Mouse (Mus musculus): Measurements from ENCODE around the gene Blzf1.
A peak's percentile ranks its signal among the peaks of the same experiment; 100 is the strongest.

Blzf1 gene

DNA sequence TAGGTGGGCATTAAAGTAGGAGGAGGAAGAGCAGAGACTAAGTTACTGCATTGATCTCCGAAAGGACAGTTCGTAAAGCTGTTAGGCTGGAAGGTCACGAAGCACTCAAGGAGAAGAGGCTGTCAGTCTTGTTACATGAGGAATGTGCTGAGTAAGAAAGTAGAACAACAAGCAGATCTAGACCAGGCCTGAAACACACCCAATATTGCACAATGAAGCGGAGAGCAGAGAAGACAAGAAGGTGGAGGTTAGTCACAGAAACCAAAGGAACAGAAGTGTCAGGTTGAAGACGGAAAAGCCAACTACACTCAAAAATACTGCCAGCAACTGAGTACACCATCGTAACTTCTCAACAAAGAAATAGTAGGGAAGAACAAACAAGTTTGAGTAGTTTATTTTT lies 13.2 kb downstream of the Blzf1 start:
- DNase-seq (ENCODE audit: low spot score in 2 of 2), result no peak

DNA sequence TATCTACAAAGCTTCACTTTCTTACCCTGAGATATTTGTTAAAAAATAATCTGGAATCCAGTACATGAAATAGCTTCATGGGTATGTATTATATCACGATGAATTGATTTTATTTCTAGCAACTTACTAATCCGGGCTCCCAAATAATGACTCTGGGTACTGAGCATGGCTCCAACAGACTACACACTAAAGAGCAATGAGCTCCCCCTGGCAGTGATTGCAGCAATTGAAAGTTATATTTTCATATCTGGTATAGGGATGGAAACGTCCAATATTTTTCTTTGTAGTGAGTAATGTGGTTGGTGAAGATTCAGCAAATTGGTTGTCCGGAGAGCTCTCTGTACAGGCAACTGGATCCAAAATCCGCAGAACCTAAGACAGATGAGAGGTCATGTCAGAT lies 15.2 kb downstream of the Blzf1 start:
- no peak for DNase-seq (ENCODE audit: low spot score in 2 of 2)

DNA sequence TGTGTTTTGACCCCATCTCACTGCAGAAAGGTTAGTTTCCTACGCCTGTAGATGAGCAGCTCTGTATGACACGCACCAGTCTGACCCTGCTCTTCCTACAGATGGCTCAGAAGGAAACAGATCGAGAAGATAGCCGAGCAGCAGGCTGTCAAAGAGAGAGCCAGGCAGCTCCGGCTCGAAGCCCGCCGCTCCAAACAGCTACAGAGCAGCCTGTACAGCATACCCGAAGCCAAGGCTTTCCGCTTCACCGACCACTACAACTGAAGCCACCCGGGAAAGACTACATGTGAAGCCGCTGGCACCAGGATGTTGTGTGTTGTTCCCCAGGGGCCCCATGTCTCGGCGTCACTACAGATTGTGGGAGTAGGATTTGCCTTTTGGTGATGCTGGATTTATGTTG lies 19.9 kb downstream of the Blzf1 start:
- DNase-seq (ENCODE audit: low spot score in 2 of 2), result no peak

DNA sequence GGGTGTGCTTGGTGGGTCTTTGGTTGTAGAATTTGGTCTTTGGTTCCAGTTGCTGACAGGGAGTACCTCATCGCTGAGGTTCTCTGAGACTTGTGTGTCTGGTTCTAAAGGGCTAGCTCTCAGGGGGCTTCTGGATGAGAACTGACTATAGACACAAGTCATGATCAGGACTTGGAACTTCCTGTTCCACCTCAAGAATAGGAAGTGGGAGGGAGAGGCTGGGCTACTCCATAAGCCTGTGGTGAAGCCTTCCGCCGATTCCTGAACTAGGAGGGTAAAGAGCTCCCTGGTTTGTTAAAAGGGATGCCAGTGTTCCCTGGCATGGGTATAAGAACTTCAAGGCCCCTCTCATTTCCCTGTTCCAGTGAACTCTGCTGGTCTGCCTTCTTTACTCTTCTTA lies 23.3 kb downstream of the Blzf1 start:
- DNase-seq (ENCODE audit: low spot score in 2 of 2), result no peak

DNA sequence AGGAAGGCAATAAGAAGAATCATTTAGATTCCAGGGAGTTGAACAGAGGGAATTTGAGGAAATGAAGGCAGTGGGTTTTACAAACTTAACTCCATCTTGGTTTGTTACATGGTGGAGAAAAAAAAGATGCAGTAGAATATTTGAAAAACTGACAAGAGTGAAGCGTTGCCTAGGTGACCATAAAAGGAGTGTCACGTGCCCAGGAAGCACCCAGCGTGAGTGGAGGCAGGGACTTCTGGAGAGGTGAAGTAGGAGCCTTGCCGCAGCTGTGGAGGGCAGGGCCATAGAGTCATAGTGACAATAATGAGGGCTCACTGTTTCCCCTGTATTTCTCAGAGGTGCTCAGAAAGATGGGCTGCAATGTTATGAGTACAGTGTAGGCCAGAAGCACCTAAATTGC lies 28.0 kb downstream of the Blzf1 start:
- DNase-seq (ENCODE audit: low spot score in 2 of 2), result no peak

DNA sequence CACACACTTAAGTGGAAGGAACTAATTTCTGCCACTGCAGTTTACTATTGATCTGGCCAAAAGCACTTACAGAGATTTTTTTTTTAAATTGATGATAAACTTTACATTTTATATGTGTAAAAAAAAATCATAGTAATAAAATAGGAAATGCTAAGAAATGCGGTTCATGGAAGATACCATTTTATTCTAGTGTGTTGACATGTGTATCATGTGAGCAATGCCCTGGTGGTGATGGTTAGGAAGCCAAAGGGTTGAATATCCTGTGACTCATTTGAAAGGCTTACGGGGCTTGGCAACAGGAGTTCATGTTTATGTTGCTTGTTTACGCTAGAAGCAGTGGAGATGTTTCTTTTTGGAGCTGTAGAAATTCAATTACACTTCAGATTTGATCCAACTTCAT lies 30.7 kb downstream of the Blzf1 start:
- no peak for DNase-seq (ENCODE audit: low spot score in 2 of 2)

DNA sequence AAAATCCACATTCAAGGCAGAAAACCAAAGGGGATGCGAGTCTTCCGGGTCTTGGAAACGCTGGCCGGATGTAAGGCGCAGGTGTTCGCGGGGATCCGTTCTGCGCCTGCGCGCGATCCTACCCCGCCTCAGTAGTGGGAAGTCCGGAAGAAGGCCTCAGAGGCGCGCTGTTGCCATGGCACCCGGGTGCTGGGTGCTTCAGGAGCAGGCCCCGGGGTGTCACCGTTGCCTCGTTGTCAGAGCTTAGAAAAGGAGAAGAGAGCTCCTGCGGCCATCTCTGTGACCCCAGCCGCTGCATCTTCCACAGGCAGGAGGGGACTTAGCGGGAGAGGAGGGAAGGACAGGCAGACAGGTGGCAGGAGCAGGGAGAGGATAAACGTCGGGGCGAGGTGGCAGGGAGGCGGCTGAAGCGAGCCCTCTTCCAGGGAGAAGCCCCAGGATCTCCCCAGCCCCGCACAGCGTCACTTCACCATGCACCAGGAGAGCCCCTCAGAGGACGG lies 31.8 kb downstream of the Blzf1 start, which contains the start of gene Ccdc181:
TSS of gene Ccdc181 (plus strand) at position 131 of the 500 bp plus-strand sequence.
- peak; percentile 97 to 98 for DNase-seq (ENCODE audit: low spot score in 2 of 2)

DNA sequence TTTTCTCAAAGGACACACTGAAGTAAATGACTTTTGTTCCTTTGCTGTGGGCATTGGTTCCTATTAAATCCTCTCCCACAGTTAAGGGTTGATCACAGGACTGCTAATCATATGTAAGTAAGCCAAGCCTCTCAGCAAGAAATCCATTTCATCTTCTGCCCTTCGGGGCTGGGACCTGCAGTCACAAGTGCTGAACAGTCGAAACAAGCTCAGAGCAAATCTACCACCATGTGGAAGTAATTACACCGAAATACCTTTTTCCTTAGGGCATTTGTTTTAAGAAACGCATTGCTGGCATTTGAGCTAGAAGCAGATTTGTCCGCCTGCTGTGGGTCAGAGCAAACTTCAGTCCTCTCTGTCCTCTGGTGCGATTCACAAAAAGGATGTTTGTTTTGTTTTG lies 33.6 kb downstream of the Blzf1 start:
- DNase-seq (ENCODE audit: low spot score in 2 of 2), result no peak

DNA sequence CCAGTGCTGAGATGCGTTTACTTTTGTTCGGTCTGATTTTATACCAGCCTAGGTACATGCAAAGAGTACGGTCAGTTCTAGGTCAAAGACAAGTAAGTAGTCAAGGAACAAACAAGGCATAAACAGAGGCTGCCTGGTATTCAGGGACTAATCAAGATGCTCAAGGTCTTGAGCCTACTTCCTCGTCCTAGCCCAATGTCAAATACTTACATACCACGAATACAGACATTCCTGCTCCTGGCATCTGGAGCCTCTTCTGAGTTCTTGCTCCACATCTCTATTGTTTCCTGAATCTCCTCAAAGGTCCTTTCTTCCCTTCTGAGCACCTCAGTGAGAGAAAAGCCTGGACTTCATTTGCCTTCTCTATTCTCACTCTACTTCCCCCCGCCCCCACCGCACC lies 36.3 kb downstream of the Blzf1 start:
- DNase-seq (ENCODE audit: low spot score in 2 of 2), result no peak

DNA sequence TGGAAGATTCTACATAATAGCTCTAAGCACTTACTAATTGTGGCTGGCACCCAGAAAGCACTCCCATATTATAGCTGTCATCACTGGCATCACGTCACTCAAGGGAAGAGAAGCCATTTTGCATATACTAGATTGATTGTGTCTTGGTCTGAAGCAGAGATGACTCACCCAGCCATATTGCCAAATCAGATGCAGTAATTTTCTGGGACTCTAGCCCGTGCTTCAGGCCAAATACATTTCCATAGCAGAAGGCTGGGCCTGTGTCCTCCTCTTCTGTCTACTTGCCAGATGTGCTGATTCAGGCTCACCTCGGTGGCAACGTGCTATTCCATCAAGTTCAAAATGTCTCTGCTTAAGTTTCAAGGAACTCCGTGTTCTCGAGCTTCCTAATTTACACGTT lies 45.7 kb downstream of the Blzf1 start:
- DNase-seq (ENCODE audit: low spot score in 2 of 2), result peak in 1 of 2 experiments; percentile 40

DNA sequence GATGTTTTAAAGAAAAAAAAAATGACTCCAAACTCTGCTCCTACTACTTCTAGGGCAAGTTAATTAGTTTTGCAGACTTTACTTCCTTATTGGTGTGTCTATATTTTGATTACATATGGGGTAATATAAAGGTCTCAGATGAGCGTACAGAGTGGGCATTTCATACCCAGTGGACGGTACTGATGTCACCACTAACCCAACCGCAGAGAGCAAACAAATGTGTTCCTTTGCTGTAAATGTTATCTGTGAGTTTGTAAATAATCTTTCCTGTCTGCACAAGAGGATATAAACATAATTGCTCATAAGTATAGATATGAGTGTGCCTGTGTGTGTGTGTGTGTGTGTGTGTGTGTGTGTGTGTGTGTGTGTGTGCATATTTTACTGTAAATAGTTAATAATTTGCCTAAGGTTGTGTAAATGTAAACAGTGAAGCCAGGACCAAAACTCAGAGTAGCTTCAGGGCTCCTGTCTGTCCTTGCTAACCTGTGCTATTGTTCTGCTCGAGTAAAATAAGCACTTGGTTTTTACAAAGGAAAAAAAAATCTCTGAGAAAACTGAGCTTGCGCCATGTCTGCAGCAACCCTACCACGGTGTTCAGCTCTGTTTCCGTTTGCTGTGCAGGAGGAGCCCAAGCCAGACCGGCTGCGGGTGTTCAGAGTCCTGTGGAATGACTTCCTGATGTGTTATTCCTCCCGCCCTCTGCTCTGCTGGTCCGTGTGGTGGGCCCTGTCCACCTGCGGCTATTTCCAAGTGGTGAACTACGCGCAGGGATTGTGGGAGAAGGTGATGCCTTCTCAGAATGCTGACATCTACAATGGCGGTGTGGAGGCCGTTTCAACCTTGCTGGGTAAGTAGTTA lies 46.9 kb downstream of the Blzf1 start:
- no peak for DNase-seq (ENCODE audit: low spot score in 2 of 2)

DNA sequence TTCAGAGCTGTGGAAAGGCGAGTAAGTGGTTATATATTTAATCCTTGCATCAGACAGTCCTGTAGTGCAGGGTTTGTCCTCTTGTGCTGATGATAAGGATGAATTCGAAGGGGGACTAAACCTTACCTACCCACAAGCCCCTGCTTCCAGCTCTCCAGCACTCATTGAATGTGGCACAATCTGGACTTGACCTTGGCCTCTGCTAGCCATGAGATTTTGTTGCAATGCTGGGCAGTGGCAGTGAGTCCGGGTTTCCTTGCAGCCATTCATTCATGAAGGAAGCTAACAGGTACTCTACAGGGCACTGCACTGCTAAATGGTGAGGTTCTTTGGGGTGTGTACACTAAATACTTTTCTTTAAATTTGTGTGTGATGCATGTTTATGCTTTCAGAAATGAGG lies 52.5 kb downstream of the Blzf1 start:
- DNase-seq (ENCODE audit: low spot score in 2 of 2), result no peak

DNA sequence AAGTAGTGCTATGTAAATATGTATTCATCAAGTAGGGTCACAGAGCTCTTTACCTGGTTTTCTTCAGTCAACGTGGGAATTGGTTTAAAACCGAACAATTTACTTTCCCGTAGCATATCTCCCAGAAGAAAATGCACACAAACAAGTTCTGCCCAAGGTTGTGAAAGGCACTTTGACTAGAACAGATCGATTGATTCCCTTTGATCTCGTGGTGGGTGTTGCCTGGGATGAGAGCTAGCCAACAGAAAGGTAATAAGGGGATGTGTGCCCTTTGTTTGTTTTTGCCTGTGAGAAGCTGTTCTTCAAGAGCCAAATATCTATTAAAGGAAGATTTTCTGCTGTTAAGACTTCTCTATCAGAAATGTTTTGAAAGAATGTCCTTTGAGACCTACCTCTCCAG lies 54.7 kb downstream of the Blzf1 start:
- no peak for DNase-seq (ENCODE audit: low spot score in 2 of 2)

DNA sequence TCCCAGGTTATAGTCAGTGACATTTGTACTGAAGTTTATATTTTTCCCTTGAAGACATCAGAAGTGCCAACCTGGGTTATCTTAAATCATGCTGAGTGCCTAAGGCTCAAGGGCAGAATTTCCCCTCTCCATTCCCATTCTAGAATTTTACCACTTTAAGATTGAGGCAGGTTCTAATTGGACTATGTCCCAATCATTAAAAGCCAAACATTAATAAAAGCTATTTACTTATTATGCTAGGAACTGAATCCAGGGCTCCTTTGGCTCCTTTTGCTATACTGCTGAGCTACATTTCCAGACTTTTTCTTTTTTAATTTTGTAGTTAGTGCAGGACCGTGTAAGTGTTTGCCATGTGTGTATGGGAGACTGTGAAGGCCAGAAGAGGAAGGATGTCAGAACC lies 55.9 kb downstream of the Blzf1 start:
- no peak for DNase-seq (ENCODE audit: low spot score in 2 of 2)

DNA sequence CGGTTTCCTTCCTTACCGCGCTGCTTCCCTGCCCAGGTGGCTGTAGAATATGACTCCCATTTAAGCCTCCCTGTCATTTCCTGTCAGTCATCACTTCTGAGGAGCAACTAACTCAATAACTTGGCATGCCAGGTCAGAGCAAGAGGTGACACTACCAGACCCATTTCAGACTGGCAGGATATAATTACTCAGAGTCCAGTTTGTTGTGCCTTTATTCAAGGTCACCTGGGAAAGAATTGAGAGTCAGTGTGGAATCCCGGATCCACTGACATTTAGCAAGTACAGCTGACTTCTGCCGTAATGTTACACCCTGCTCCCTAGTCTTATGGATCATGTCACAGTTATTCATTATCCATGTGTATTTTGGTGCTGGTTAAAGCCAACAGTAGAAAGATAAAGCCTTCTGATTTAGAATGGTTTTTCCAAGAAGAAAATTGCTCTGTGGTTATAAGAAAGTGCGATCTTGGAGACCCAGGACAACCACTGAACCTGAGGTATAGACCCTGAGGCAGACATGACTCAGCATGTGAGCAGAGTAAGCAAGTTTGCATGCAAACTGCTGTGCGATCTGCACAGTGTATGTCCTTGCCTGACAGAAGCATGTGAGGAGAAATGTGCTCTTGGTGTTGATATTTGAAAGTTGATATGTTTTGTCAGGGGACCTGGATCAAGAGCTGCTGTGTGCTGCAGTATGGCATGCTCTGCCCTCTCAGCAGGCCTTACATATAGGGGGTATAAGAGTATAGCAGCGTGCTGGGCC lies 56.7 kb downstream of the Blzf1 start:
- DNase-seq (ENCODE audit: low spot score in 2 of 2), result no peak

DNA sequence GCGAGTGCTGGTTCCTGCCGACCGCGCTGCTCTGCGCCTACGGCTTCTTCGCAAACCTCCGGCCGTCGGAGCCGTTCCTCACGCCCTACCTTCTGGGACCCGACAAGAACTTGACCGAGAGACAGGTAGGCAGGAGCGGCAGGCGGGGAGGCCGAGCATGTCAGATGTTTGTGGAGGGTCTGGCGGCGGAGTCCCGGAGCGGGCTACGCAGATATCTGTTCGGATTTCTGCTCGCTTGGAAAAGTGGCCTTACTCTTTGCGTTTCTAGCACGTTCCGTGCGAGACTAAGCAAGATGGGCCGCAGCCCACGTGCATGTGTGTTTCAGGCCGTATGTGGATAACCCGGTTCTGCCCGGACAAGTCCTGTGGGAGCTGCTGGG lies 58.0 kb downstream of the Blzf1 start:
- DNase-seq (ENCODE audit: low spot score in 2 of 2), result peak in 1 of 2 experiments; percentile 63

DNA sequence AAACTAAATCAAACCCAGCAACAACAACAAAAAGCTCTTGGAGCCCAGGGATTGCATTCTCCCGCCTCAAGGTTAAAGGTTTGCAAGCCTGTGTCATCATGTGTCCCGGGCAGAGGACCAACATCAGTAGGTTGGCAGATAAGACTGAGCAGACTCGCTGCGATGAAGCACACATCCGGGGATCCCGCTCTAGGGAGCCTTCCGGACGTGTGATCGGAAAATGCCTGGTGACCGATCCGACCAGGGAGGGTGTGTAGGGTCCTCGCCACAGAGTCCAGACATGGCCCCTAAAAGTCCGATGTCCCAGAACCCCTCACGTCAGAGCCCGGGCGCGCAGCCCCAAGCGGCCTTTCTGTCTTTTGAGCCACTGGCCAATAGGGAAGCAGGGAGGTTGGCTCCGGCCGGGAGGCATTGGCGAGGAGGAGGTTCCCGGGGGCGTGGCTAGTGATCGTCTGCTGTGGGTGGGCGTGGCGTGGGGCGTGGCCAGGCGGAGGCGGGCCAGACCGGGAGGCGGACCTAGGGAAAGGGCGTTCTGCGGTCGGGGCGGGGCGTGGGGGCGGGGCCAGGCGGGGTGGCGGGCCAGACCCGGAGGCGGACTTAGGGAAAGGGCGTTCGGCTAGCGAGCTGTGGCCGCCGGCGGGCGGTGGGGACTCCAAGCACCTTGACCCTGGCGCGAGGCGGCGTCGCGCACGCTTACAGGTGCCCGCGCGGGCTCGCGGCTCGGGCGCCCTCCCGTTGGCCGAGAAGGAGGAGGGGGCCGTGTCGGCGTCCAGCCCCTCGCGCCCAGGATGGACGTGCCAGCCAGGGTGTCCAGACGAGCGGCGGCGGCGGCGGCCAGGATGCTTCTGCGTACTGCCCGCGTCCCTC lies 58.6 kb downstream of the Blzf1 start, which contains the start of gene Slc19a2:
TSS of gene Slc19a2 (plus strand) at position 582 of the 867 bp plus-strand sequence.
- DNase-seq (ENCODE audit: low spot score in 2 of 2), result peak; percentile 98 to 99

DNA sequence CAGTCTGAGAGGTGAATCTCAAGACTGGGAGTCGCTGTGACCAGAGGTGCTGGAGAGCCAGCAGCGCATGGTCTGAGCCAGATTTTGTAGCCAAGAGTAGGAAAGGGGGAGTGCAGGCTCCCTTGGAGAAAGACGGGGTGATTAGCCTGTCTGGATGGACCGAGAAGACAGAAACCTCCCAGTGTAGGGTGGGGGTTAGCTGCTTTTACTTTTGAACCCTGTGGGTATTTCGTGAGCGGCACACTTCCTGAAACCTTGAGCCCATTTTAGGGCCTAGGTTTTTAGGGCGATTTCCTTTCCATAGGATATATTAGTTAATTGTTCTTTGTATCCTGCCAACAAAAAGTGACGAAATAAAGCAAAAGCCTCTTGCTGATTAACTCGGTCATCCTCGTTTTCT lies 59.3 kb downstream of the Blzf1 start:
- no peak for DNase-seq (ENCODE audit: low spot score in 2 of 2)

DNA sequence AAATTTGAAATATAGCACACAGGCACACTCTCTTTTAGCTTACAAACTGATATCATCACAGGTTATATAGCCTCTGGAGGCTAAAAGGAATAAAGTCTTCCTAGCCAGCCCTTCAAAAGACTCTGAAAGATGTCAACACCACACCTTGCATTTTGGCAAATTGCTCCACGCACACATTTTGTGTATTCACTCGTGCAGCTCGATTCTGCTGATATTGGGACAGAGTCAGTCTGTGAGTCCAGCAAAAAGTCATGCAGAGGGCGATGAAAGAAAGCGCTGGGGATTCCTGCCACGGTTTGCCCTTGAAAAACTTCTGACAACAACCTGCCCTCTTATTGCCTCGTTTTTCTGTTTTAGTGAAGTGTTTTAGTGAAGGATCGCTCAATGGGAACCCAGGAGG lies 59.8 kb downstream of the Blzf1 start:
- DNase-seq (ENCODE audit: low spot score in 2 of 2), result no peak

DNA sequence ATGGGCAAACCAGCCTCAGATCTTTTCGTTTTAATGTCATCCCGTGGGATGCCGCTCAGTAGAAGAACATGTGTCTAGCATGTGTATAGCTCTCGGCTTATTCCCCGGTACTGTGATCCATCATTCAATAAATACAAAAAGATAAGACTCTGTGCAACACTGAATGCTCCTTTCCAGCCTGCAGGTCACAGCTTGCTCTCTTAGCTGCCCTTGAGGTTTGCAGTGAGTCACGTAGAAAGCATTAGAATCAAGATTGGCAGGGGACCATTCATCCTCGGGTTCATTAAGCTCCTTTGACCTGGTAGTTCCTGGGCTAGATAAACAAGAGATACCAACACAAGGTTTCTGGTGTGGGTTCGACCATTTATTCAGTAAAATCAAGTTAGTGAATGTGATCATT lies 64.5 kb downstream of the Blzf1 start:
- DNase-seq (ENCODE audit: low spot score in 2 of 2), result no peak

DNA sequence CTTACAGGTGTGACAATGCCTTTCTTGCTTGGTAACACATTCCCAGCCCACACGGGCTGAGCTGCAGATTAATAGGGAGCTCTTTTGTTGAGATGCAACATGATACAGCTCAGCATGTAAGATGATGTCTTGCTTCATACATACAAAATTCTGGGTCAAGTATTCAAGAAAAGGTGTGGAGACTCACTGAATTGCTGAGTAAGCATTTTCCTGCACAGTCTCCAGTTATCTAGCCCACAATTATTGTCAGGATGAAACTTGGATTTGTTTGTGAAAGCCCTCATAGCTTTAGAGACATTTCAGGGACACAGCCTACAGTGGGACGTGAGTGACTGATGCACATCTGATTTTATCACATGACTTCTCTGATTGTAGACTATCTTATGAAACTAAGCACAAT lies 65.8 kb downstream of the Blzf1 start:
- DNase-seq (ENCODE audit: low spot score in 2 of 2), result no peak

Measured in right cerebral cortex, postnatal 10 days (tissue).